Mouse (Mus musculus): ENCODE data around the gene Hipk2.

GRCm38 (mm10) chr6:38792966-38793365, 83.0 kb downstream of the Hipk2 start:
- no peak for TF ChIP-seq CTCF (IDR thresholded peaks at IDR 0.05; ENCODE audit: extremely low read depth, insufficient read depth, insufficient read length, insufficient replicate concordance)
- TF ChIP-seq POLR2A (IDR thresholded peaks at IDR 0.05; ENCODE audit: low read depth, low read length) = no peak
